Comparison of ENCODE assay signal across 17 mouse cellular contexts in genomic region chr6:75357286-75357685, GRCm38 (mm10).
DNase-seq lines count a peak whose midpoint lies in the region.
"Had no signal": no experiment of that assay in that cellular context is flagged by ENCODE, and none has a peak within 500 bp of the region (broad histone marks: within the 10 kb centered on the region; RNA-seq: fewer than 3 reads in every experiment).

No protein-coding gene starts in this region.

- intact Hi-C loops in left cerebral cortex, postnatal 10 days (cut with DNase I): no loop called here

- peak; percentile 36 to 51 for DNase-seq in cerebellum, postnatal 10 days
- no peak for DNase-seq in cerebellum, adult 9-10 months
- DNase-seq in left cerebral cortex, adult 11 months (ENCODE audit: low spot score): peak; percentile 56
- DNase-seq in left cerebral cortex, postnatal 10 days (ENCODE audit: extremely low spot score in 1 of 2, low spot score in 2 of 2): no peak
- DNase-seq in frontal cortex, postnatal 14 days (ENCODE audit: low spot score in 2 of 2): peak; percentile 7 to 14
- DNase-seq in right cerebral cortex, postnatal 14 days: peak; percentile 13
- DNase-seq in heart, adult 8-10 months (ENCODE audit: low spot score): no peak
- no peak for DNase-seq in adrenal gland, adult 8-10 months
- DNase-seq: adrenal gland, postnatal 14 days; cerebellum, adult 9-11 months; embryo, embryonic 11 days; heart, postnatal 10 days; kidney, adult 18-20 months; liver, postnatal 0 days; lung, postnatal 14 days; midbrain, embryonic 14.5 days; thymus, postnatal 4 days had no signal

Comparison
In these comparisons a context has a peak if more than half of its experiments do, and no peak if none do; other contexts are left out.
1. DNase-seq: peak in cerebellum, postnatal 10 days (2 of 2), left cerebral cortex, adult 11 months (single experiment), frontal cortex, postnatal 14 days (2 of 2) and right cerebral cortex, postnatal 14 days (single experiment); none in cerebellum, adult 9-10 months (single experiment), left cerebral cortex, postnatal 10 days (0 of 2), heart, adult 8-10 months (single experiment) and adrenal gland, adult 8-10 months (single experiment).